Mouse (Mus musculus): Measurements from ENCODE around the gene Plagl2. TPM values are rescaled to one million over a fixed set of nuclear protein-coding genes. Genes with fewer than 3 reads are reported as not detected.

Plagl2 gene
- polyA plus RNA-seq, 1 experiment = 14.5 TPM

DNA sequence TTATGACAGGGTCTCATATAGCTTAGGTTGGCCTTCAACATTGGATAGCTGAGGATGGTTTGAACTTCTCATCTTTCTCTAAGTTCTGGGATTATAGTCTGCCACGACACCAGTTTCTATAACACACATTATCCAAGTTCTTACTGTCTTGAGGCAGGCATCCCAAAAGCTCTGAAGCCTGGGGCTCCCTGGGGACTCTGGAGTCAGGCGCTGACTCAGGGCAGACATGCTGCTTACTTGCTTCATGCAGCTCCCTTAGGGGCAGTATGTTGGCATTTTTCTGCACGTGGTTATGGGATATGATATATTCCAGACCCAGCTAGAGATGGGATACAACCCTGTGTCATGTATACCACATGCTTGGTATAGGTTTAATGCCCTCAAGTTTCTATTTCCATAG is 61.3 kb downstream of the Plagl2 start:
- no peak for DNase-seq (ENCODE audit: low read depth)
- no peak for TF ChIP-seq POLR2A (IDR thresholded peaks at IDR 0.05; ENCODE audit: borderline replicate concordance, extremely low read depth, insufficient read depth, insufficient read length, poor library complexity, severe bottlenecking)
- TF ChIP-seq CTCF (IDR thresholded peaks at IDR 0.05; ENCODE audit: borderline replicate concordance, extremely low read depth, insufficient read depth, insufficient read length) = no peak

DNA sequence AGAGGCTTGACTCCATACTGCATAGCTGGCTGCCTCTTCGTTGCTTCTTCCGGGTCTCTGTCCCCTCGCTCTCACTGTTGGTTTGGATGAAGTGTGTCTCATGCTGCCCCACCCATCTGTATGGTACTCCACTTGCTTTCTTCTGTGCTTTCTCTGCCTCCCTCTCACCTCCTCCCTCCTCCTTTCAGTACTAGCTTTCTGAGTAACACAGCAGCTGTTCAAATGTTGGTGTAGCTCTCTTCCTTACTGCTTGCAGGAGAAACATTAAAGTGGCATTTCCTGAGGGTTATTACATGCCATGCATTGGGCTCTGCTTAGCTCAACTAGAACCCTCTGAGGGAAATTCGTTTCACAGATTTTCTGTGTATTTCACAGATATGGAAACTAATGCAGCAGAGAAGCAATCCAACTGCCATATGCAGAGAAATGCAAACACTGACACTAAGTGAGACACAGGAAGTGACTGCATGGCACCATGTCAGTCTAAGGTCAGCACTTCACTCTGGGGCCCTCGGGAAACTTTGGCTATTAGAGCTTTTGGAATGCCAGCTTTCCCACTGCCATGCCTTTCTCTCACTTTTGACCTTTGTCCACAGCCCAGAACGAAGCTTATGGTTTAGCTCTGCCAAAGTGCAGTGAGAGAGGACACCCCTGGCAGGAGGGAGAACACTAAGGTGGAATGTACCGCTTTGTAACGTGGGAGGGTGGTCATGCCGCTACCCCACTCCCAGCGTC is 61.9 kb downstream of the Plagl2 start:
- no peak for DNase-seq (ENCODE audit: low read depth)
- TF ChIP-seq POLR2A (IDR thresholded peaks at IDR 0.05; ENCODE audit: borderline replicate concordance, extremely low read depth, insufficient read depth, insufficient read length, poor library complexity, severe bottlenecking) (no peak), CTCF (IDR thresholded peaks at IDR 0.05; ENCODE audit: borderline replicate concordance, extremely low read depth, insufficient read depth, insufficient read length) (no peak)

Other genes starting within 250 kb of the Plagl2 start
- 121 and 131 TPM in 2 replicates for gene Pdrg1, start 226.0 kb downstream of the Plagl2 start, polyA plus RNA-seq (2012; rRNA removed)
- gene Xkr7, start 209.6 kb downstream of the Plagl2 start, polyA plus RNA-seq (2012; rRNA removed) = 12.0 and 18.3 TPM in 2 replicates
- 8.3 and 8.8 TPM in 2 replicates for gene Ccm2l, start 175.5 kb downstream of the Plagl2 start, polyA plus RNA-seq (2012; rRNA removed)
- 1.6 and 2.3 TPM in 2 replicates for gene Hck, start 133.0 kb downstream of the Plagl2 start, polyA plus RNA-seq (2012; rRNA removed)
- gene Tm9sf4, start 80.1 kb downstream of the Plagl2 start, polyA plus RNA-seq (2012; rRNA removed) = 52.8 and 67.5 TPM in 2 replicates
- 32.2 and 33.5 TPM in 2 replicates for gene Tspyl3, start 16.0 kb downstream of the Plagl2 start, polyA plus RNA-seq (2012; rRNA removed)
- gene Pofut1, start 107 bp upstream of the Plagl2 start, polyA plus RNA-seq (2012; rRNA removed) = 26.4 and 27.1 TPM in 2 replicates
- gene Kif3b, start 50.0 kb upstream of the Plagl2 start, polyA plus RNA-seq (2012; rRNA removed) = 28.0 and 35.8 TPM in 2 replicates
- gene Asxl1, start 104.4 kb upstream of the Plagl2 start, polyA plus RNA-seq (2012; rRNA removed) = 27.1 and 37.0 TPM in 2 replicates

Data from brain, embryonic 14.5 days (tissue).